Mouse (Mus musculus) right cerebral cortex, adult 2 months (tissue): ENCODE results near the gene Grin1.
"Not testable (repeated sequence)": the region's sequence is repeated elsewhere in the genome, so short reads cannot be mapped to it uniquely, and the experiment has no call there.

Experiments
- DNase-seq, 2 experiments: peaks; one replicate each; pipeline ENCODE4 v3.0.0; 2021 to 2022; ENCODE audit warnings: low spot score in 2 of 2

Gene Grin1

GRCm38 (mm10) chr2:25258887-25259286 lies 60.1 kb downstream of the Grin1 start:
- no peak for DNase-seq

GRCm38 (mm10) chr2:25257250-25257649 lies 61.7 kb downstream of the Grin1 start:
- not testable (repeated sequence) for DNase-seq

GRCm38 (mm10) chr2:25256443-25257109 lies 62.4 kb downstream of the Grin1 start:
- not testable (repeated sequence) for DNase-seq

- peak; percentile 89 to 92 for DNase-seq
Measured at GRCm38 (mm10) chr2:25255284-25255779, 63.7 kb downstream of the Grin1 start, which contains the start of gene Tmem203. Tmem203 (plus strand) TSS chr2:25255439.

- DNase-seq, result no peak
Measured at GRCm38 (mm10) chr2:25252331-25252730, 66.7 kb downstream of the Grin1 start.

GRCm38 (mm10) chr2:25246183-25247072 lies 72.6 kb downstream of the Grin1 start, which contains the start of gene AL732309.1:
AL732309.1 (minus strand) TSS chr2:25246863.
- no peak for DNase-seq

- DNase-seq, result no peak
Measured at GRCm38 (mm10) chr2:25244144-25244543, 74.8 kb downstream of the Grin1 start.

GRCm38 (mm10) chr2:25243342-25243741 lies 75.6 kb downstream of the Grin1 start:
- DNase-seq, result no peak

GRCm38 (mm10) chr2:25242101-25242506 lies 76.9 kb downstream of the Grin1 start, which contains the start of the genes Rnf208 and Cysrt1:
Rnf208 (plus strand) TSS chr2:25242255.
Cysrt1 (minus strand) TSS chr2:25242452.
- DNase-seq, result peak; percentile 42 to 45

- no peak for DNase-seq
Measured at GRCm38 (mm10) chr2:25241438-25241775, 77.6 kb downstream of the Grin1 start.
